Mouse (Mus musculus) left cerebral cortex, postnatal 10 days (tissue): ENCODE results near the gene Ccdc18. TPM values are rescaled to one million over a fixed set of nuclear protein-coding genes. Genes with fewer than 3 reads are reported as not detected.
"Not testable (repeated sequence)": the region's sequence is repeated elsewhere in the genome, so short reads cannot be mapped to it uniquely, and the experiment has no call there.

Experiments
- DNase-seq, 2 experiments: peaks; one replicate each; pipeline ENCODE4 v3.0.0; 2021 to 2022; ENCODE audit warnings: low spot score in 2 of 2, mixed read lengths in 1 of 2; ENCODE audit errors: extremely low spot score in 1 of 2
- intact Hi-C: fragments of 180-260 bp; cut with DNase I; formaldehyde crosslinking; loops from one replicate; pipeline ENCODE4 v1.15.1; 2025
- total RNA-seq, 2 experiments: library from RNA; stranded (reverse); gene quantifications; 2 replicates each; pipeline ENCODE4 v1.2.3; 2021

Gene Ccdc18
- 1 to 10 TPM; 2.1 to 2.6 TPM for total RNA-seq

- intact Hi-C loops = loop anchor here (5.0 kb wide), 1 partner anchor 135 kb away; the partner anchor contains the start of gene Dr1
Measured at GRCm38 (mm10) chr5:108132441-108133243, at the start of gene Ccdc18, which contains the start of gene Tmed5. Gene Ccdc18, plus strand, starts transcription at chr5:108132875. Gene Tmed5, minus strand, starts transcription at chr5:108132620.

DNA sequence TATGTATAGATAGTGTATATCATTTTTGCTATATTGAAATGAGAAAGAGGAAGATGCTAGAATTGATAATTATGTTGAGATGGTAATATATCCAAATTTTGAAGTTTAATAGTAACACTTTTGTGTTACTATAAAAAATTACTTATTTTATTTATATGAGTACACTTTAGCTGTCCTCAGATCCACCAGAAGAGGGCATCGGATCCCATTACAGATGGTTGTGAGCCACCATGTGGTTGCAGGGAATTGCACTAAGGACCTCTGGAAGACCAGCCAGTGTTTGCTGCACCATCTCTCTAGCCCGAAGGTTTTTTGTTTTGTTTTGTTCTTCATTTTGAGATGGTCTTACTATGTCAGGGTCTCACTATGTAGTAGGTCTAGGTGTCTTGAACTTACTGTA is 47.2 kb upstream of the Ccdc18 start:
- intact Hi-C loops = no loop called here
- DNase-seq = no peak

More at GRCm38 (mm10) chr5:108132441-108133243, at the start of gene Ccdc18, which contains the start of gene Tmed5:
- peak; percentile 97 to 98 for DNase-seq

DNA sequence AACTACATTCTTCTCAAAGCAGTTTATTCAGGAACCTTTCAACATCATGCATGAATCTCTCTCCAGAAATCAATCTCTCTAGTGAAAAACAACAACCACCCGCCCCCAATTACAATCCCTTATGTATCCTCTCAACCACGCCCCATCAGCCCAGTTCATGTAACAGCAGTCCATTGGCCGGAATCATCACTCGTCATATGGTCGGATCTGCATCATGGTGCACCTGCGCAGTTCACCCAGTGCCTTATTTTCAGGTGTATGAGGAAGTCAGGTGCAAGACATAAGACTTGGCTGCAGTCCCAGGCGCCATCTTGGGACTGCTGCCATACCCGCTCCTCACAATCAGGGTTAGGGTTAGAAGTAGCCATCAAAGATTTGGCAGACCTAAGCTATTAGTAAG is 39.9 kb upstream of the Ccdc18 start:
- intact Hi-C loops, DNase-seq: not testable (repeated sequence)

DNA sequence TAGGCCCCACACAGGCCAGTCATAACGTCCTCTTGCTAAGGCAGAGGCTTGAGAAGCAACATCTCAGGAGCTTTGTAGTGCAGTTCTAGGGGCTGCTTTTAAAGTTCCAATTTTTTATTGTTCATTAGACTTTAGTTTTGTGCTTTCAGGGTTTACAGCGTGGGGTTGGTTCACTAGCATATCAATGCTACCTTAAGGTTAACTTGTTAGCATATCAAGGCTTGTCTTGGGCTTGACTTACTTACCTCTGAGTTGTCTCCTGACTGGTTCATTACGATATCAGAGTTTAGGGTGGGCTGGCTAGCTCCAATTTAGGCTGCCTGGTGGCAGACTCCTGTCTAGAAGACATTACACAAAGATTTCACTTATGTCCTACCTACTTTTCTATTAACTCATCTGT is 35.0 kb upstream of the Ccdc18 start:
- intact Hi-C loops = no loop called here
- DNase-seq = no peak

DNA sequence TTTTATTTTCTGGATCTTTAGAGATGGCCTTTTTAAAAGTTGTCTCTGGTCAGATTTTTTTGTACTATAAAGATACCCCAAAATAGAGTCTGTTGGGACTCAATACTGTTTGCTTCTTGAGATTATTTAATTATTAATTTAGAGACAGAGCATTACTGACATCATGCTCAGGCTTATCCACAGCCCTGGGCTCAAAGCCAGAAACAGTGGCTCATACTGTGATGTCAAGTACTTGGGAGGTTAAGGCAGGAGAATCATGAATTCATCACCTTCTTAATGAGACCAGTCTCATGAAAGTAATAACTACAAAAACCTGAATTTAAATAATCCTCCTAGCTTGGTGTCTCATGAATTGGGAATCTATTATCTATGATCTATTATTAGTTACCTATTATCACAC is 32.5 kb upstream of the Ccdc18 start:
- no peak for DNase-seq
- intact Hi-C loops = no loop called here

- no peak for DNase-seq
- intact Hi-C loops = no loop called here
Measured at GRCm38 (mm10) chr5:108104306-108104705, 28.4 kb upstream of the Ccdc18 start.

- DNase-seq = no peak
- intact Hi-C loops = no loop called here
Measured at GRCm38 (mm10) chr5:108109346-108109745, 23.3 kb upstream of the Ccdc18 start.

GRCm38 (mm10) chr5:108117693-108118092 is 15.0 kb upstream of the Ccdc18 start:
- no peak for DNase-seq
- intact Hi-C loops = no loop called here

GRCm38 (mm10) chr5:108120221-108120900 is 12.3 kb upstream of the Ccdc18 start:
- intact Hi-C loops = no loop called here
- no peak for DNase-seq

DNA sequence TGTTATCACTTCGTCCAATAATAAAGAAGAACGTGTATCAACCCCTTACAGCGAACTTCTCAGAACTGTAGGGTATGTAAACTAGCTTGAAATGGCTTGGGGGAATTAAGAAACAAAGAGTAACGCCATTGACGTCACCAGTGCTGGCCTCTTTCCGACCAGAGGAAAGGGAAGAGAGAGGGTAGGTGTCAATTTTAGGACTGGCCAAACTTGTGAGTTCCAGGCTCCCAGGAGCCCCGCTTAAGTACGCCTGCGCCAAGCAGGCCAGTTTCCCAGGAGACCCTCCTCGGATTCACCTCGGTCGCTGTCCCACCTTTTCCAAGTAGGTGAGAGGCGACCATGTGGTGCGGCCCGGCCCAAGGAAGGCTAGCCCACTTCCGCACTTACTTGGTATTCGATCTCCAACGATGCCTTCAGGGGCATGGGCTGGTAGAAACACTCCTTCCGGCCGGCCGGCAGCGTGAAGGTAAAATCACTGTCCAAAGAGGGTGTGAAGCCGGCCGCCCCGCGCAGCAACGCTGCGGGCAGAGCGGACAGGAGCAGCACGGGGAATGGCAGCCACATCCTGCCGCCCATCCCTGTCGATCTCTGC is 730 bp upstream of the Ccdc18 start:
- intact Hi-C loops = loop anchor here (5.0 kb wide), 1 partner anchor 135 kb away; the partner anchor contains the start of gene Dr1
- peak in 1 of 2 experiments; percentile 3 for DNase-seq

DNA sequence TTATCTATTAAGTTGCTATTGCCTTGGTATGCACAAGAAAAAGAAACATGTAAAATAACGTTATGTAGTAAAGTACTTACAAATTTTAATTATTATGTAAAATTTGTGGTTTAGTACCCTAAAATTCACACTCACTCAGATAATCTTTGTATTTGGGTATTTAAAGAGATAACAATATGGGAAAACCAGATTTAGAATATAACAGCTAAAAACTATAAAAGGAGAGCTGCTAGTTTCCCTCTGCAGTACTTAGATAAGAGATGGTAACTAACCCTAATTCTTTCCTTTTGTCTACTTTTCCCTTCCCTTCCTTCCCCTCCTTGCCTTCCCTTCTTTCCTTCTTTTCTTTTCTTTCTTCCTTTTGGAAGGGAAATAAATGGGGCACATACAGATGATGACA is 19.9 kb downstream of the Ccdc18 start:
- DNase-seq = no peak
- intact Hi-C loops = no loop called here

DNA sequence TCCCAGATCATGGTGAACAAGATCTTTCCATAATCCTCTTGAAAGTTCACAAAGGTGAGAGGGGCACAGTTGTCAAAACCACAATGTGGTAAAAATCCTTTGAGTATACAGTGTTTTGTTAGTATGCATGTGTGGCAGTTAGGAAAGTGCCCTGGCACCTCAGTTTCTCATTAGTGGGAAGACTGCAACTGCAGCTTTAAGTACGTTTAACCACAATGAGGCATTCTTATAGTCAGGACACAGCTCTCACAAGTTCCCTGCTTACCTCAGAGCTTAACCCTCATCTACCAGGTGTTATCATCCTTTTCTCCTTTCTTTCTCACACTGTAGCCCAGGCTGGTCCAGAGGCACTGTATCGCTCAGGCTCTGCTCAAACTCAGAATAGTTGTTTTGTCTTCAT is 28.1 kb downstream of the Ccdc18 start:
- intact Hi-C loops = no loop called here
- no peak for DNase-seq

DNA sequence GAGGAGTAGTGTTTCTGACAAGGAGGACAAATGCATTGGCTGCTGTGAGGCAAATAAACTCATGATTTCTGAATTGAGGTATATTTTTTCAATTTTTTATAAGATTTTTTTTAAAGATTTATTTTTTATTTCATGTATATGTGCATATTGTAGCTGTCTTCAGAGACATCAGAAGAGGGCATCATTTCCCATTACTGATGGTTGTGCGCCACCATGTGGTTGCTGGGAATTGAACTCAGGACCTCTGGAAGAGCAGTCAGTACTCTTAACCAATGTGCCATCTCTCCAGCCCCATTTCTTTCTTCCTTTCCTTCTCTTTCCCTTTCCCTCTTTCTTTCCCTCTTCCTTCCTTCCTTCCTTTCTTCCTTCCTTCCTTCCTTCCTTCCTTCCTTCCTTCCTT is 31.0 kb downstream of the Ccdc18 start:
- intact Hi-C loops = no loop called here
- peak in 1 of 2 experiments; percentile 24 for DNase-seq

- DNase-seq = no peak
- intact Hi-C loops = no loop called here
Measured at GRCm38 (mm10) chr5:108184050-108184449, 51.4 kb downstream of the Ccdc18 start.

DNA sequence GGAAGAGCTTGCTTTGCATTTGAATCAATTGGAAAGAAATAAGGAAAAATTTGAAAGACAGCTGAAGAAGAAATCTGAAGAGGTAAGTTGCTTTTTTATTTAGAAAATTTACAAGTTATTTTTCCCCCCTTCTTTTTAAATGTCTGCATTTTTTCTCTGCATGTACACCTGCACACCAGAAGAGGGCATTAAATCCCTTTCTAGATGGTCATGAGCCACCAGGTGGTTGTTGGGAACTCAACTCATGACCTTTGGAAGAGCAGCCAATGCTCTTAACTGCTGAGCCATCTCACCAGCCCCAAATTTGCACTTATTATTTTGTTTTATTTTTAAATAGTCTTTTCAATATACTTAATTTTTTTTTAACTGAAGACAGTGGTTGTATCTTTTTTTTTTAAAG is 56.3 kb downstream of the Ccdc18 start:
- no peak for DNase-seq
- intact Hi-C loops = no loop called here

- intact Hi-C loops = no loop called here
- no peak for DNase-seq
Measured at GRCm38 (mm10) chr5:108206008-108206407, 73.3 kb downstream of the Ccdc18 start.

GRCm38 (mm10) chr5:108211512-108211911 is 78.8 kb downstream of the Ccdc18 start:
- no peak for DNase-seq
- intact Hi-C loops = no loop called here

- no peak for DNase-seq
- intact Hi-C loops = no loop called here
Measured at GRCm38 (mm10) chr5:108214928-108215327, 82.3 kb downstream of the Ccdc18 start.

DNA sequence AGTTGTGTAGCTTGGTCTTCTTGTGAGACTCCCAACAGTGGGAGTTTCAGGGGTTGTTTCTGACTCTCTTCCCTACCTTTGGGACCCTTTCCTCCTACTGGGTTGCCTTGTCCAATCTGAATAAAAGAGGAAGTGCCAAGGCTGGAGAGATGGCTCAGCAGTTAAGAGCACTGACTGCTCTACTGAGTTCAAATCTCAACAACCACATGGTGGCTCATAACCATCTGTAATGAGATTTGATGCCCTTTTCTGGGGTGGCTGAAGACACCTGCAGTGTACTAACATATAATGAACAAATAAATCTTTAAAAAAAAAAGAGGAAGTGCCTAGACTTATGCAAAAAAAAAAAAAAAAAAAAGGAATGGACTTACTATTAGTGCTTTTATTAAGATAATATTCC is 91.4 kb downstream of the Ccdc18 start:
- intact Hi-C loops = no loop called here
- DNase-seq = no peak

GRCm38 (mm10) chr5:108226159-108226558 is 93.5 kb downstream of the Ccdc18 start:
- no peak for DNase-seq
- intact Hi-C loops = no loop called here
